Mouse (Mus musculus): ENCODE data around the gene Csad.

DNA sequence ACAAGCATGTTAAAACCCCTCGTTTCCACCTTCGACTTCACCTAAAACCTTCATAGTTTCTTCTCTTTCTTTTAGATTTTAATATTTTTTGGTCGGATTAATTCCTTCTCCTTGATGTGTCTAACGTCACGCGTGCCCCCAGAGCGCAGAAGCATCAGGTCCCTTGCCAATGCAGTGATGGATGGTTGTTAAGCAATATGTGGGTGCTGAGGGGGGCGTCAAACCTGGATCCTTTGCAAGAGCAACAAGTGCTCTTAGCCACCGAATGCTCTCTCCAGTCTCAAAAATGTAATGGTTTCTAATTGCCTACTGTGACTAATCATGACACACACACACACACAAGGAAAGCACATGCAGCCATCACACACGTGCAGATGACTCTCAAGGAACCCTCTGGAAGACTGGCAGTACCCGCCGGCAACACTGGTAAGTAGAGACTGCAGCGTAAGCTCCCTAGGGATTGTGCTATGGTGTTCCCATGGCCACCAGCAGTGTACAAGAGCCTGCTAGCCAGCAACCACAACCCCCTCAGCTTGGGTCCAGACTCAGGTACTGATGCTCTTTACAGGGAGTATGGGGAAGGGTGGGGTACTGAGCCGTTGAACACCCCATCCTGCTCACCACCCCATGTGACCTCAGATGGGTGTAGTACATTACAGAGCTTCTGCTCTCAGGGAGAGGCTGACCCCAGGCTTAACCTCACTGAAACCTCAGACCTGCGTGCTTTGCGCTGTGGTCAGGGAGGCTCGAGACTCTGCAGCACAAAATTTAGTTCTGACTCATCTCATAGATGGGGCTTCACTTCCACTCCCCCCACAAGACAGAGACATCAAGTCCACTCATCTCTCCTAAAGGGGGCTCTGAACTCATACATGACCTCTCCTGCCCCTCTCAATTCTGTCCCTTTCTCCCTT lies 26.1 kb upstream of the Csad start:
- TF ChIP-seq CTCF (IDR thresholded peaks at IDR 0.05; ENCODE audit: low read depth, low read length) (no peak), POLR2A (IDR thresholded peaks at IDR 0.05; ENCODE audit: borderline replicate concordance, low read depth, low read length) (no peak)

Measured in bone marrow macrophage, adult 2 months (primary cell).